ENCODE assay signal across 25 mouse cellular contexts in the genomic region with DNA sequence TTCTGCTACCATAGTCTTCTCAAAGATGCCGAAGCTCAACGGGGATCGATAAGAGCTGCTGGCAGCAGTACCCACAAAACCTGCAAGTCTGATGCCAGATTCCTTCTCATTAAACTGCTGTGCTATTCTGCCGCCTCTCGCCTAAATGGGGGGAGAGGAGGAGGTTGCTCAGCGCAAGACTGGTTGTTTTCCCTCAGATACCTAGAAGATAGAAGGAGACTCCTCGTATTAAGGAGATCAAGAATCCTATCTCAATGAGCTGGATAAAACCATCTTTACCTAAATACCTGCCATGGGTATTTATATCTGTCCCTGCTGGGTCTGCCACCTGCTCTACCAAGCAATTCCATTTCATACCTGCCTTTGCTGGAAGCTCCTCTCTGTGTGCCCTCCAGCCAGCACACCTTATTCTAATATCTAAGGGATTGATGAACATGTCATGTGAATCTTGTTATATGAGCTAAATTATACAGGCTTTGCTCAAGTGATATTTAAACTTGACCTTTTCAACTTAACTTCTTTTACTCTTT.
A peak's percentile ranks its signal among the peaks of the same experiment; 100 is the strongest.
DNase-seq lines count a peak whose midpoint lies in the region; ATAC-seq and TF ChIP-seq lines count a peak whose summit lies in the region.
"Had no signal": no experiment of that assay in that cellular context is flagged by ENCODE, and none has a peak within 500 bp of the region (broad histone marks: within the 10 kb centered on the region; RNA-seq: fewer than 3 reads in every experiment).

No protein-coding gene starts in this region.

- TF ChIP-seq POLR2A in cerebellum, adult 2 months (IDR thresholded peaks at IDR 0.05; ENCODE audit: borderline replicate concordance, insufficient read depth, low read length): no peak

- peak; percentile 16; the same call in 1 of the 2 replicates for TF ChIP-seq CTCF in cerebellum, adult 2 months (IDR thresholded peaks at IDR 0.05; ENCODE audit: borderline replicate concordance, insufficient read depth, low read depth, low read length)

- H3K36me3 ChIP-seq in heart, embryonic 11.5 days (ENCODE audit: control insufficient read depth, insufficient read depth, low read length): no peaks in the 10 kb centered on the region
- H3K36me3 ChIP-seq: embryonic facial prominence, embryonic 10.5 days; embryonic facial prominence, embryonic 13.5 days; forebrain, embryonic 12.5 days; forebrain, embryonic 15.5 days; G1E; heart, embryonic 10.5 days; hindbrain, embryonic 12.5 days; hindbrain, embryonic 15.5 days had no signal

- no peak overlapping the region for H3K27ac ChIP-seq in cerebellum, adult 2 months (ENCODE audit: insufficient read depth, low read length)
- no peak overlapping the region for H3K27ac ChIP-seq in heart, embryonic 11.5 days (ENCODE audit: low read depth, low read length)
- H3K27ac ChIP-seq: embryonic facial prominence, embryonic 10.5 days; embryonic facial prominence, embryonic 13.5 days; forebrain, embryonic 12.5 days; forebrain, embryonic 15.5 days; heart, embryonic 10.5 days; hindbrain, embryonic 12.5 days; hindbrain, embryonic 15.5 days had no signal

- no peak overlapping the region for H3K4me3 ChIP-seq in cerebellum, adult 2 months (replicated peaks; ENCODE audit: insufficient read depth, low read depth, low read length)
- no peak overlapping the region for H3K4me3 ChIP-seq in heart, embryonic 11.5 days (ENCODE audit: low read depth, low read length)
- H3K4me3 ChIP-seq: embryonic facial prominence, embryonic 10.5 days; embryonic facial prominence, embryonic 13.5 days; erythroblast, embryonic 14.5 days; forebrain, embryonic 12.5 days; forebrain, embryonic 15.5 days; heart, embryonic 10.5 days; hindbrain, embryonic 12.5 days; hindbrain, embryonic 15.5 days had no signal

- H3K9ac ChIP-seq in heart, embryonic 11.5 days (ENCODE audit: low read depth, low read length): no peak overlapping the region
- H3K9ac ChIP-seq: embryonic facial prominence, embryonic 13.5 days; forebrain, embryonic 12.5 days; forebrain, embryonic 15.5 days; hindbrain, embryonic 12.5 days; hindbrain, embryonic 15.5 days had no signal

- no peaks in the 10 kb centered on the region for H3K27me3 ChIP-seq in cerebellum, adult 2 months (ENCODE audit: control insufficient read depth, insufficient read depth, low read length)
- no peaks in the 10 kb centered on the region for H3K27me3 ChIP-seq in heart, embryonic 11.5 days (ENCODE audit: control insufficient read depth, insufficient read depth, low read length)
- H3K27me3 ChIP-seq: CH12.LX; forebrain, embryonic 12.5 days; forebrain, embryonic 15.5 days; hindbrain, embryonic 12.5 days; hindbrain, embryonic 15.5 days; Patski had no signal

- no peak for ATAC-seq in heart, embryonic 11.5 days (replicated peaks; ENCODE audit: insufficient number of reproducible peaks, low FRiP score, low TSS enrichment)
- ATAC-seq: forebrain, embryonic 15.5 days; intestine, postnatal 0 days; Patski had no signal

- peaks cover 6% of the 10 kb centered on the region; the same call in 1 of the 2 replicates for H3K4me1 ChIP-seq in cerebellum, adult 2 months (ENCODE audit: control insufficient read depth, insufficient read depth, low read length)
- no peaks in the 10 kb centered on the region for H3K4me1 ChIP-seq in heart, embryonic 11.5 days (ENCODE audit: control insufficient read depth, insufficient read depth, low read length)

- no peak overlapping the region for H3K4me2 ChIP-seq in heart, embryonic 11.5 days
- H3K4me2 ChIP-seq: embryonic facial prominence, embryonic 13.5 days; forebrain, embryonic 12.5 days; forebrain, embryonic 15.5 days; hindbrain, embryonic 12.5 days; hindbrain, embryonic 15.5 days had no signal

- DNase-seq in cerebellum, adult 11 months: peak; percentile 4
- DNase-seq in cerebellum, postnatal 4 days (ENCODE audit: low spot score in 2 of 2): no peak
- DNase-seq in cerebellum, adult 2 months: peak; percentile 43 to 71
- DNase-seq in cerebellum, postnatal 10 days: peak; percentile 34 to 54
- no peak for DNase-seq in retina, embryonic 14.5 days (ENCODE audit: low spot score)
- no peak for DNase-seq in right cerebral cortex, postnatal 10 days (ENCODE audit: low spot score in 2 of 2)
- DNase-seq: adrenal gland, postnatal 14 days; B cell, adult 2 months; embryo, embryonic 11 days; gastrocnemius, postnatal 25 days; heart, adult 18-20 months; kidney, adult 2 months had no signal

- no peaks in the 10 kb centered on the region for H3K9me3 ChIP-seq in heart, embryonic 11.5 days (replicated peaks; ENCODE audit: control insufficient read depth, low read length)
- H3K9me3 ChIP-seq: embryonic facial prominence, embryonic 10.5 days; embryonic facial prominence, embryonic 13.5 days; forebrain, embryonic 12.5 days; forebrain, embryonic 15.5 days; heart, embryonic 10.5 days; hindbrain, embryonic 12.5 days; hindbrain, embryonic 15.5 days had no signal

- 21% methylated on average over 7 of the region's 7 CpGs for WGBS in cerebellum, adult 2 months
- whole genome bisulfite sequencing in heart, embryonic 11.5 days (ENCODE audit: insufficient replicate concordance): 85% methylated on average over 7 of the region's 7 CpGs

Comparison
In these comparisons a context has a peak if more than half of its experiments do, and no peak if none do; other contexts are left out.
1. DNase-seq: peak in cerebellum, adult 11 months (single experiment), cerebellum, adult 2 months (2 of 2) and cerebellum, postnatal 10 days (2 of 2); none in cerebellum, postnatal 4 days (0 of 2), retina, embryonic 14.5 days (single experiment) and right cerebral cortex, postnatal 10 days (0 of 2).